Mouse (Mus musculus): ENCODE results near the gene Rsph1.

The Rsph1 gene

DNA sequence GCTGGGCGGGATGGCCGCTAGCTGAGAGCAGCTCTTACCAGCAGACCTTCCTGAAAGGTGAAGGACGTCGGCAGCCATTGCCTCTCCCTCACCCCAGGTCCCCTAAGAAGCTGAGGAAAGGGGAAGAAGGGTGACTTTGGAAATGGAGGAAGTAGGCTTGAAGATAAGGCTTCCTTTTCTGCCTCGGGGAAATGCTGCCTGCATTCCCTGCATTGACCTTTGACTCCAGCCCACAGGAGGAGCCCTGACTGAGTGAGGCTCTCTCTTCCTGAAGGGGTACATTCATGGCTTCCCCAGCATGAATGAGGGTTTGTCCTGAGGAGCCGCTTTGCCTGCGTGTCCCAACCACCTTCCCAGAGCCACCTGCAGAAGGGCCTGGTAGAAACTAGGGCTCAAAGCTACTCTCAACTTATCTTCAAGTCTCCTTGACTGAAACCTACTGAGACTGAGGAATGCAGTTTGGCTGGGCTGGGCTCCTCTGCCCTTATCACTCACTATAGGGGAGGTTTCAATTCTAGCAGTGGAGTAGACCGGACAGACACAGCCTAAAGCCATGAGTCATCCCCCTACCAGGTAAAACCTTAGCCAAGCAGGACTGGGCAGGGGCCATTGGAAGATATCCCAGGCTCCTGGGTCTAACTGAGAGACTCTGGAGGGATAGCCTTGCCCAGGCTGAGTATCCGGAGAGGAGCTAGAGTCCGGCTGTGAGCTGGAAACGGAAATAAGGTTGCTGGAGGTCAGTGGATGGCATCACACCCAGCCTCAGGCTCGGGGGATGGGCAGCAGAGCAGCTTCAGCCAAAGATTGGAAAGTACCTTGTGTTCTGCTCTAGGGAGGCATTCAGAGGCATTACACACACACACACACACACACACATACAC lies 28.0 kb upstream of the Rsph1 start:
- no peak for DNase-seq (ENCODE audit: low spot score)

DNA sequence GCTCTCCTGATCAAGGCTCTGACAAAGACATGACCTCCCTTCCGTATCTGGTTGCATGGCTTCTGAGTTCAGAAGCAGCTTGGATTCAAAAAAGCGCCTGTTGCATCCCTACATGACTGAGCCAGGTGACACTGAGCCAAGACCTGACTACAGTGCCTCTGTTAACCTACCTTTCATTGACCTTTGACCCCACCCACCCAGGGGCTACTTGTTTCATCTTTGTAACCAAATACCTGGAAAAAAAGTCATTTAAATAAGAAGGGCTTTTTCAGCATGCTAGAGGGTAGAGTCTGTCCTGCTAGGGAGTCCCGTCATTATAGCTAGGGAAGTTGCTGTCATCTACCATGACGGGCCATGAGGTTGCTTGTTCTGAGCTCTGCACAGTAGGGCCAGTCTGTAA lies 26.2 kb upstream of the Rsph1 start:
- DNase-seq (ENCODE audit: low spot score), result no peak

DNA sequence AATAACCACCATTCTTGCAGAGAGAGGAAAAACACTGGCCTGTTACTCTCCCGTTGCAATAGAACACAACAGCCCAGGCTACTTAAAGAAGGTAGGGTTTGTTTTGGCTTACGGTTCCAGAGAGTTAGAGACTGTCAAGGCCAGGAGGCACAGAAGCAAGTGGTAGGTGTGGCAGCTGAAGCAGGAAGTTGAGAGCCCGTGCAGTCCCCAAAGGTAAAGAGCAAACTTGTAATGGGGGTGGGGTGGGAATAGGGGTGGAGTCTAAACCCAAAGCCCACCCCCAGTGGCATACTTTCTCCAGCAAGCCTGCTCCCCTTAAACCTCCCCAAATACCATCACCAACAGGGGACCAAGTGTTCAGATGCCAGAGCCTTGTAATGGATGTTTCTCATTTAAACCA lies 23.6 kb upstream of the Rsph1 start:
- DNase-seq (ENCODE audit: low spot score), result no peak

DNA sequence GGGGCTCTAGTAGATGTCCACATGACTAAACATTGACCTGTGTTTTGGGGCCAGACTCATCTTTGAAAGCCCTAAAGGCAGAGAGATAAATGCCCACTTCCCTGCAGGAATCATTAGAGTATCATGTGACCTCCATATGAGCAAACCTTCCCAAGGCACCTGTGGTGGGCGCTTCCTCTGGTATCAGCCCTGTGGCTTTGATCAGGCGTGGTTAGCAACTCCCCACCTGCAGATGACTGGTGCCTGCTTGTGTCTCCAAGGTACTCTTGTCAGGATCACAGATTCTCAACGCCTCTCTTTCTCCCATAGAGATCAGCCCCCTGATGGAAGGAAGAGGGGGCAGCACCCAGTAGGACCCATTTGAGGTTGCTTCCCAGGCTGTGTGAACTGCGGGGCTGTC lies 22.8 kb upstream of the Rsph1 start:
- no peak for DNase-seq (ENCODE audit: low spot score)

DNA sequence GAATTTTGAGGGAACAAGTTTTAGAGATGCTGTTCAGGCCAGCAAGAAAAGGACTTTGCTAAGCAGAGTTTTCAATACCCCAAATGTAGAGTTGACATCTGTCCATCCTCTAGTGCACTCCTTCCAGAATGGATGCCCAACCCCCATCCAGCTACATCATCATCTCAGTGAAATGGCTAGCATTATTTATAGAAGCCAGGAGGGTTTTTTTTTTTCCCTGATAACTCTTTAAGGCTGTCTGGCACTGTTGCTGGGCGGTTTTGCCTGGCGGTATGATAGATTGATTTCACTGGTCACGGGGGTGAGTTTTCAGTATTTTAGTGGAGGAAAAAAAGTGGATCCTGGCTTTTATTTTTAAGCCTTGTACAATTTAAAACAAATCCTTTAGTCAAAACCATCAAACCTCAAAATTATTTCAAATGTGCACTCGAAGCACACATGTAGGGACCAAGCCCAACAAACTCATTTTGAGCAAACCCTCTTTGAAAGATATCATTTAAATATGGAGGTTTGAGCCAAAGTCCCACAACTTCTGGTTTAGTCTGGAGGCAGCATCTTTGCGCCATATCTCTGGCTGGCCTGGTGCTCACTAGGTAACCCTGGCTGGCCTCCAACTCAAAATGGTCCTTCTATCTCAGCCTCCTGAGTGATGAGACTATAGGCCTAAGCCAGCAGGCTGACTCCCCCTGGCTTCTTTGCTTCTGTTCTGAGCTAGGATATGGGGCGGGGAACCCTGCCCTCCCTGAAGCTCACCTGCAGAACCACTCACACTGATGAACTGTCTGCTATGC lies 21.4 kb upstream of the Rsph1 start:
- DNase-seq (ENCODE audit: low spot score), result no peak

DNA sequence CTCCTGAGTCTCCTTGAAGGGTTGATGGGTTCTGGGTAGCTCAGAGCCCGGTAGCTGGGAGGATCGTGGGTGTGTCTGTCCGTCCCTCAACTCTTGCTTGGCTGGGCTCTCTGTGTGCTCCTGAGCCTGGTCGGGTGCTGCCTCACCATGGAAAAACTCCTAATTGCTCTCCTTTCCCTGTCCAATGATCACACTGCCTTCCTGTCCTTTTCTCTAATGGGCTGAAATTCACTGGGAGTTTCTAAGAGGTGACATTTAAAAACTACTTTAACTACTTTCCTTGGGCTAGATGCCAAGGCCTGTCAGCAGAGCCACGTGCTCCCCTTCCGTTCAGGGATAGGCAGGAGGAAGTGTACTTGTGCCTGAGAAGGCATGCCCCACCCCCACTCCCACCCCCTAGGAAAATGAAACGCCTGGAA lies 20.3 kb upstream of the Rsph1 start:
- DNase-seq (ENCODE audit: low spot score), result no peak

DNA sequence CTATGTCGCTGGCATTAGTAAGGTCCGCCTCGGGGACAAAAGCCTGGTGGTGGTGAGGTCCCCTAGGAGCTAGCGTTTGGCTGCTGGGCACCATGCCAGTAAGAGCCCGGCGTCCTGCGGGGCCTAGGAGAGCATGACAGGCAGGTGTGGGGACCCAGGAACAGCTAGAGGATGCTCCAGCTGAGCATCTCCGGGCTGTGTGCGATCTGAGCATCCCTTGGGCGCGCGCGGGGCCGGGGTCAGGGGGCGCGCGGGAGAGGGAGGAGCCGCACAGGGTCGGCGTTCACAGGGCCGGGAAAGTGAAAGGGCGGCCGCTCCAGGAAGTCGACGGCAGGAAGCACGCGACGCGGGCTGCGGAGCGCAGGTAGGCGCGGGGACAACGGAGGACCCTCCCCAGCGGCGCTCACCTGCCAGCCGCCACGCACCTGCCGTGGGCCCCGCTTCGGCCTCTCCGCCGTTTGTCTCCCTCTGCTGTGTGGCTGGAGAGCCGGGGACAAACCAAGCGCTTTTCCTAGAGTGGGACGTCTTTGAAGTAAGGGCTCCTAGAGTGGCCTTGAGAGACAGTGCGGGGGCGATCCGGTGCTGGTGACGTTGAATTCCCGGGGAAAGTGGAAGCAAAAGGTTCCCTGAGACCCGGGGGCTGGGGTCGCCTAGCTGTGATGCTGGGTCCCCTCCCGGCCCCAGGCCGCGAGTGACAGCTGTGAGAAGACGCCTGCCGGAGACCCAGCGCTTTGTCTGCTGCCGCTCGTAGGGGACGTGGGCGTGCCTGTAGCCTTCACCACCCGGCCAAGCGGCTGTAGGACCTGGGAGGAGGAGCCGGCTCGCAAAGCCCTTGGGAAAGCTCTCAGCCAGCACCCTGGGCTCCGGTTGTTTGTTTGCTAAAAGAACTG lies 19.0 kb upstream of the Rsph1 start:
- peak; percentile 80 for DNase-seq (ENCODE audit: low spot score)

DNA sequence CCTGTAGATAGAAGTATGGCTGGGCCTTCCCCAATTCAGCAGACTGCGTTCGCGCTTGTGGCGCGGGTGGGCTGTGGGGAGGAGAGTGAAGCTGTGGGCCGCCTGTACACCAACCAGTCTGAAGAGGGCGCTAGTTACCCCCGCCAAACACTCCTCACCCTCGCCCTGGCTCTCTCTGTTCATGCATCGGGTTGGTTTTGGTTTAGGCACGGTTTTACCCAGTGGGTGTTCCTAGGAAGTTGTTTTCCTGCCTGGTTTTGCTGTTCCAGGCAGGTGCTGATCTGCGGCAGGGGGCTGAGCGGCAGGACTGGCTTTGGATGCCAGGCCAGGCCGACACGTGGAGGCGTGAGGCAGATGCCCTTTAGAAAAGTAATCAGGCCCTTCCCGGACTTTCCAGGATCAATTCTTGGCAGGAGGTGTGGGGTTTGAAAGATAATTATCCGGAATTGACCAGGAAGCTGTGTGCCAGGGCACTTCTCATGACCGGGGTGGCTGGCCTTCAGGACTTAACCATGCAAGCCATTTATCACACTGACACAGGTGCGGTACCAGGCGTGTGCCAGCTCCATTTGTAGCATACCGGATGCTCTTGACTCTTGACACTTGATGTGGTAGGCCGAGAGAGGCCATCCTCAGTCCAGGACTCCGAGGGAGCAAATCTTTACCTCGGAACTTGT lies 18.2 kb upstream of the Rsph1 start:
- DNase-seq (ENCODE audit: low spot score), result peak; percentile 66

DNA sequence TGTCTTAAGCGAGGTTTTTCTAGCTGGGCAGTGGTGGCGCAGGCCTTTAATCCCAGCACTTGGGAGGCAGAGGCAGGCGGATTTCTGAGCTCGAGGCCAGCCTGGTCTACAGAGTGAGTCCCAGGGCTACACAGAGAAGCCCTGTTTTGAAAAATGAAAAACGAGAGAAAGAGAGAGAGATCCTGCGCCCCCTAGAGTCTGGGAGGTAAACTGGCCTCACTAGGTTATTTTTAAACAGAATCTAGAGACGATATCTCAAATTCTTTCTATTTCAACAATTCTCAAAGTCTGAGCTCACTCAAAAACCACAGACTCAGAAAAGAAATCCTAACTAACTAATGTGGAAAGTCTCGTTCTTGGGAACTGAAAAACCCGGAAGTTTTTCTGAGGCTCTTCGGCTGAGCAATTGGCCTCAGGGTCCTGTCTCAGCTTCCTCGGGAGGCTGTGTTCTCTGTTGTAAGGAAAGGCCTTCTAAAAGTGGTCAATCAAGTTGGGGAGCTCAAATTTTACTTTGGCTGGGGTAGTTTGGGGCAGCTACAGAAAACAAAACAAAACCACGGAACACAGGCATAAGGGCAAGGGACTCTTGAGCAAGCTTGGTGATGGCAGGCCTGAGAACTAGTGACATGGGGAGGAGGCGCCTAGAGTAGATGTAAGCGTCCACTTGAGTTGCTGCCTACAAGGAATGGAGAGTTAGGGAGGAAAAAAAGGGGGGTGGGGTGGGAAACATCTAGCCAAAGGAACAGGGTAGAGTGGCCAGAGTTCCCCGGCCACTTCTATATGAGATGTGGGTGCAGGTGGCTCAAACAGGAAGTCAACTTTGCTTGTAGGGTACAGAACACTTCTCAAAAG lies 17.4 kb upstream of the Rsph1 start:
- DNase-seq (ENCODE audit: low spot score), result peak; percentile 39

DNA sequence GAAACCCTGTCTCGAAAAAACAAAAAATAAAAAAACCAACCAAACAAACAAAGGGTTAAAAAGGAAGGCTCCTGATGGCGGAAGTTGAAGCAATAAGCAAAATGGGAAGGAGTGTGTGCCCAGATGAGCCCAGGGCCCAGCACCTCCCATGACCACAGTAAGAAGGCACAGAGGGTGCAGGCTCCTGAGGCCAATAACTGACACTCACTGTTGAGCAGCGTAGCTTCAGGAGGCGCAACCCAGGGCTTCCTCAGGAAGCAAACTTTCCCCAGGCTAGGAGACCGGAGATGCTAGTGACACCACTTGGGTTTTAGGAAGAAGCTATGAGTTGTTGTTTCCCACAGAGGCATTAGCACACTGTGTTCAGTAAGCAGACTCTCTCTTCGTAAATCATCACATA lies 13.7 kb upstream of the Rsph1 start:
- no peak for DNase-seq (ENCODE audit: low spot score)

DNA sequence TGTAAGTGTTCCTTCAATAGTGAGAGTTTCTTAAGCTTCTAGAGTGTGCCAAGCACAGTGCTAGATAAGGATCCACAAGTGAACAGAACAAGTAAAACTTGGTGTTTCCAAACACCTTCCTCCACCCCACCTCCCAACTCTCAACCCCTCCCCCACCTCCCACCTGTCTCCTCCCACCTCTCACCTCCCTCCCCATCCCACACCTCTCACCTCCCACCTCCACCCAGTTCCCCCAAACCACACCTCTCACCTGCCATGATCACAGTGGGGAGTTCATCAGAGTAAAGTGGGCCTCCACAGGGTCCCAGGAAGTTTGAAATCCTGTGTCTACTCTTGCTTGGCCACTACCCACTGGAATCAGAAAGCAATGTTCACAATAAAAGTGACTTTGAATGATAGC lies 13.1 kb upstream of the Rsph1 start:
- no peak for DNase-seq (ENCODE audit: low spot score)

DNA sequence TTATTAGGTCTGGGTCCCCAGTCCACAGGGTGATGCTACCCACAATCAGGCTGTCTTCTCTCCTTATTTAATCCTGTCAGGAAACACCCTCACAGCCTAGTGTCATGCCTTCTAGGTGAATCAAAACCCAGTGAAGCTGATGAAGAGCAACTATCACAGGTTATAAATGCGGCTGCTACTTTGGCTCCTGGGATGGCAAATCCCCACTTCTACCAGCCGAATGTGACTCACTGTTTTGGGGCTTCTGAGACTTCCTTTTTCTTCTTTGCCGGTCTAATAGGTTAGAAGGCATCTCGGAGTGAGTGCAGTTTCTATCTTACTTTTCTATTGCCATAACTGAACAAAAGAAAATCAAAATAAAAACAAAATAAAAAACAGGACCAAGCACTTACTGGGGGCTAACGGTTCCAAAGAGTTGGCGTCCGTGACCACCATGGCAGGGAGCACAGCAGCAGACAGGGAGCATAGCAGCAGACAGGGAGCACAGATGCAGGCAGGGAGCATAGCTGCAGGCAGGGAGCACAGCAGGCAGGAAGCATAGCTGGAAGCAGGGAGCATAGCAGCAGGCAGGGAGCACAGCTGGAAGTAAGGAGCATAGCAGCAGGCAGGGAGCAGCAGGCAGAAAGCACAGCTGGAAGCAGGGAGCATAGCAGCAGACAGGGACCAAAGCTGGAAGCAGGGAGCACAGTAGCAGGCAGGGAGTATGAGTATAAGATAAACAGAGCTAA lies 12.0 kb upstream of the Rsph1 start:
- DNase-seq (ENCODE audit: low spot score), result no peak

DNA sequence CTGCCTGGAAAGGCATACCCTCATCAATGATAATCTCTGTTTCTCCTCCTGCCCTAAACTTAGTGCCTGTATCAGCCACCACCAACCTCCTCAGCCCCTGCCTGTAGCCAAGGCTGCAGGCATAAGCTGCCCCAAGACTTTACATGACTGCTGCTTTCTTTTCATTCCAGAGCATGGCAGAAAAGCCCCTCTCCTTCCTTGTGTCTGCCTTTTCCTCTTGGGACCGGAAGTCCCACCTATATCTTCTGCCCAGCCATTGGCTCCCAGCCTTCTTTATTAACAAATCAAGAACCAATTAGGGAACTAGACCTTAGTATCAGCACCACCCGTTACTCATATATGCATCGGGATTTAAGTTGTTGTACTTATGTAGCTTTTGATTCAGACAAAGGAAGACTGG lies 10.0 kb upstream of the Rsph1 start:
- no peak for DNase-seq (ENCODE audit: low spot score)

DNA sequence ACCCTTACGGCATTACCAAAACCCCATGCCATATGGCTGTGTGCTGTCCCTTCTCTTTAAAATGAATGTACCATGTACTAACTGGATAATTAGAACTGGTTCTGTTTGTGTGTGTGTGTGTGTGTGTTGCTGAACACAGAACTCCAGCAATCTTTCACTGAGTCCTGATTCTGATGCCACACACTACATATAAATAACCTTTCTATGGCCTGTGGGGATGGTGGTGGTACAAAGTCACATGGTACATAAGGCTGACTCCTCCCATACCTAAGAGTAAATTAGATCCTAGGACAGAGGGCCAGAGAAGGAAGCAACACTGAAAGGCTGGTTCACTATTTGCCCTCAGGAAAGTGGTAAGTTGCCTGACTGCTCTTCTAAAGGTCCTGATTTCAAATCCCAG lies 9.3 kb upstream of the Rsph1 start, which contains the start of gene Slc37a1:
Gene Slc37a1 (plus strand): TSS at position 301 of the 400 bp plus-strand sequence.
- no peak for DNase-seq (ENCODE audit: low spot score)

DNA sequence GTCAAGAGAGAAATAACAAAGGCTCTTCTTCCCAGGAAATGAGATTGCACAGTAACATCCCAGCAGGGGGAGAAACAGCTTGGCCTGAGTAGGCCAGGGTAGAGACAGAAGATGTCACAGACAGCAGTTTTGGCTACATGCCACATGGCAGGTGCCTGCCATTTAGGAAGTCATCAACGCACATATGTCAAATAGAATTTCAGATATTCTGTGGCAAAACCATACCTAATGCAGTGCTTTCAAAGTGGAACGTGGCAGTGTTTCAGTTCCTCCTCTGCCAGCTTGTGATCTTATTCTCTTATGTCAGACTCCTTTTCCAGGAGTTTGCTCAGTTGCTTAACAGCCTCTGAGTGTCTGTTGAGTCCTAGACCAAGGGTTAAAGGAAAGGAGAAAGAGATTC lies 8.7 kb upstream of the Rsph1 start:
- DNase-seq (ENCODE audit: low spot score), result no peak

DNA sequence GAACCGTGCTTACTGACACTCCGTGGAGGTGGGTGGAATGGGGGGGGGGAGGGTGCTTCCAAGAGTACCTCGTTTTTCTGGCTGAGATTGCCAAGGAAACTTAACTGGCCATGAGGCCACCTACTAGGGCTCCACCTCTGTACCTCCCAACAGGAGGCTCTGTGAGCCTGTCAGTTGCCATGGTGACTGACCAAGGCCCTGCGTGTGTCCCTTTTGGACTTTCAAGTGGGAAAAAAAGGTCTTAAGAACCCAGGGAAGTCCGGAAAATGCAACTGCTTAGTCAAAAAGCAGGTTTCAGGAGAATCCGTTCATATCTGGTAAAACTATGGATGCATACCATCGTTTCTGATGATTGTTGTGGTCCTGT lies 5.5 kb upstream of the Rsph1 start:
- no peak for DNase-seq (ENCODE audit: low spot score)

DNA sequence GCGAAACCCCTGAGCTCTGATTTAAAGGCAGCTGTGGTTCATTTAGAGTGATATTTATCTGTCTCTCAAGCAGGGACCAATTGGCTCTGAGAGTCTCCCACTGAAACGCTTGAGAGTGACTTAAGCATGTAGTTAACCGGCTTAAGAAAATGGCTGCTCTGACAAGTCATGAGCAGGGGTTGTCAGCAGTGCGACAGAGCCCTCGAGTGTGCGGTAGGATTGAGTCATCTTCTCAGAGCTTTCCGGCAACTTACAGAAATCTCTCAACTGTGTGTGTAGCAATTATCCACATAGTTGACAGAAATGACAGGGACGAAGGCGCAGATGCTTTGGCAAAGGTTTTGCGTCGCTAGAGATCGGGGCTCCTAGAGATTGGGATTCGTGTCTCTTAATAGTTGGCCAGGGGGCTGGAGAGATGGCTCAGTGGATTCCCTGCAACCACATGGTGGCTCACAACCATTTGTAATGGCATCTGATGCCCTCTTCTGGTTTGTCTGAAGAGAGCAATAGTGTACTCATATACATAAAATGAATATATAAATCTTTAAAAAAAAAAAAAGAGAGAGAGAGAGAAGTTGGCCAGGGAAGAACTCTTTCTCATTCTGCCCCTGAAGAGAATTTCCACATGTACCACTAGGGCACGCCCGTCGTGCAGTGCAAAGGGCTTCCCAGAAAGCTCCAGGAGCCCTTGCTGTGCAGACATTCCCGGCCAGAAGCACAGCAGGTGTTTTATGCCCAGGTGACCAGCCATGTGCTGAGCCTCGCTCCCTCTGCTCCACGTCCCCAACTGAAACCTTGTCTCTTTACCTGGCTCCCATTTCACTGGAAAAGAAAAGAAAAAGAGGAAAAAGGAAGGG lies 4.9 kb upstream of the Rsph1 start:
- DNase-seq (ENCODE audit: low spot score), result peak; percentile 39

DNA sequence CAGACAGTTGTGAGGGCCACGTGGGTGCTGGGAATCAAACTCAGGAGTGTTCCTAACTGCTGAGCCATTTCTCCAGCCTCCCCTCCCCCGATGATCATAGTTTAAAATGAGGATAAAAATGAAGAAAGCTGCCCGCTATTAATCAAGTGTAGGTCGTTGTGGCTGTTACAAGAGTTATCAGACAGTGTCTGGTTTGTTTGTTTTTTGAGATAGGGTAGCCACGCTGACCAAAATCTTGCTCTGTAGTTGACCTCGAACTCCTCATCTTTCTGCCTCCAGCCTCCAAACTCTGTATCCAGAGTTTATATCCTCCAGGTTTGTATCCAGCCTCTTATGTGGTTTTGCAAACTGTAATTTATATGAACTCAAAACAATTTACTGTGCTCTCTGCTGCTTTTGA lies 3.1 kb upstream of the Rsph1 start:
- no peak for DNase-seq (ENCODE audit: low spot score)

DNA sequence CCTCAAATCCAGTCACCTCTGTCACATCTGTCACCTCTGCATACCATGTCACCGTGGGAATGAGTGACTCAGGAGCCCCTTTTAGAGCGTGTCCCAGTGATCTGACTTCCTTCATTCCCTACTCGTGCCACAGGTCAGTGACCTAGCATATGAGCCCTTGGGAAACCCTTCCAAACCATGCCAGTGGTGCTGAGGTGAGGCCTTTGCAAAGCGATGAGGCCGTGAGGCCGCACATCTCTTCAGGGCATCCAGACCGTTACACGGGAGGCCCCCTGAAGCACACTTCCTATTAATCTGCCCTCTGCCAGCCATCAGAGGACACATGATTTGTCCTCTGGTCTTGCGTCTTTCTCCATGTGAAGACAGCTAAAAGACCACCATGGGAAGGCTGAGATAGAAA lies 2.4 kb upstream of the Rsph1 start:
- no peak for DNase-seq (ENCODE audit: low spot score)
